Mouse (Mus musculus) liver, adult 2 months (tissue): Measurements from ENCODE around the gene Hist1h3e.

Experiments
- CTCF ChIP-seq: fragments of 200-500 bp; IDR thresholded peaks from 2 replicates; pipeline ENCODE4 v1.5.1; 2011; ENCODE audit warnings: low read depth, low read length, control low read depth
- POLR2A ChIP-seq: fragments of 200-500 bp; IDR thresholded peaks from 2 replicates; pipeline ENCODE4 v1.6.1; 2011; ENCODE audit warnings: low read length, control low read depth; ENCODE audit not compliant: insufficient read depth; ENCODE audit errors: extremely low read depth

DNA sequence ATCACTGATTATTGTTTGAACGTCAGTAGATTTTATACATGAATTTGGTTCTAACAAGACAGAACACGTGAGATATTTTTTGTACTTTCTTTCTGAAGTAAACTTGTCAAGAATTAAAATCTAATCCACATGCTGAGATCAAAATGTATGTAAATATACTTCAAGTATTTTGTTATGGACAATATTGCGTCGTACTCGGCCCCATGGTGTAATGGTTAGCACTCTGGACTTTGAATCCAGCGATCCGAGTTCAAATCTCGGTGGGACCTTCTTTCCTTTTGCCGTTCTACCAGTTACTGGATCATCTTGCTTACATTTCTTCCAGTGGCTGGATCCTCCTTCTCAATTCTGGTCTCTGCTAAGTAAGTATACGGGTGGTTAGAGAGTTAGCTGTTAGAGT lies 42.8 kb downstream of the Hist1h3e start:
- TF ChIP-seq CTCF (no peak), POLR2A (no peak)
